Mouse (Mus musculus) granulocyte monocyte progenitor cell, adult 5-6 weeks (primary cell): Measurements from ENCODE around the gene Atg5. TPM values are rescaled to one million over a fixed set of nuclear protein-coding genes. Genes with fewer than 3 reads are reported as not detected.
"Not testable (repeated sequence)": the region's sequence is repeated elsewhere in the genome, so short reads cannot be mapped to it uniquely, and the experiment has no call there.

Source experiments
- ATAC-seq: replicated peaks from 2 replicates; pipeline ENCODE4 v1.8.0; 2016; ENCODE audit warnings: mild to moderate bottlenecking, moderate TSS enrichment, inconsistent platforms; ENCODE audit not compliant: poor library complexity, severe bottlenecking
- total RNA-seq, 2 experiments: library from RNA; stranded (forward) in 1 of 2; stranded (reverse) in 1 of 2; fragments of 200-712, 200-1000 nt in 1 of 2; fragments of >200 nt in 1 of 2; fragmentation: Nextera tagmentation in 1 of 2; gene quantifications; 2 replicates each; pipeline ENCODE4 v1.2.3; 2014 to 2017

Atg5 gene
- total RNA-seq (2014; fragmentation: Nextera tagmentation) (25.2 and 32.4 TPM in 2 replicates), total RNA-seq (2017) (33.0 and 42.7 TPM in 2 replicates)

DNA sequence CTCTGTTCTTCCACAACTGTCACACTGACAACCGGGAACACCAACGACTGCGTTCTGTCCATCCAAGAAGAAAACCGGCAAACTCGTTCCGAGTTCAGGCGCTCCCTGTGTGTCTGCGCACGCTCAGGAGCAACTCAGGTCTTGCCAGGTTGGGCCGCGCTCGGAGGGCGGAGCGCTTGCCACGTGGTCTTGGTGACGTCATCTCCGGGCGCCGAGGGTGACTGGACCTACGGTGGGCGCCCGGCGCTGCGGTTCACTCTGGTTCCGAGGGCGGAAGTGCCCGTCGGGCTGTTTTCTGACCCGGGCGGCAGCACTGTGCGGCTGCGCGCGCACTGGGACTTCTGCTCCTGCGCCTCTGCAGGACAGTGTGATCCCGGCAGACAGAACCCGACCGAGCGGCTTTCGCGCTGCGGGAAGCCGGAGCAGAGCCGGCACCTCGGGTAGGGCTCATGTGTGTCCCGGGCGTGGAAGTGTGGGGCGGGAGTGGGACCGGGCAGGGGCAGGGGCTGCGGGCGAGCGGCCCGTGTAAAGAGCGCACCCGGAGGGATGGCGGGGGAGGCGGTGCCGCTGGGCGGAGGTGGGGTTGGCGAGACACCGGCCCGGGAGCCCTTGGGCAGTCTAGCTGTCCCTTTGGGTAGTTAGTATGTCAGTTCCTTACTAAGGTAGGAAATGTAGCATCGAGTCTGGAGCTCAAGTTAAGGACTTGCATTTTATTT is at the start of gene Atg5:
Atg5 (plus strand) TSS at position 214 of the 716 bp plus-strand sequence.
- ATAC-seq: peak; percentile 92

DNA sequence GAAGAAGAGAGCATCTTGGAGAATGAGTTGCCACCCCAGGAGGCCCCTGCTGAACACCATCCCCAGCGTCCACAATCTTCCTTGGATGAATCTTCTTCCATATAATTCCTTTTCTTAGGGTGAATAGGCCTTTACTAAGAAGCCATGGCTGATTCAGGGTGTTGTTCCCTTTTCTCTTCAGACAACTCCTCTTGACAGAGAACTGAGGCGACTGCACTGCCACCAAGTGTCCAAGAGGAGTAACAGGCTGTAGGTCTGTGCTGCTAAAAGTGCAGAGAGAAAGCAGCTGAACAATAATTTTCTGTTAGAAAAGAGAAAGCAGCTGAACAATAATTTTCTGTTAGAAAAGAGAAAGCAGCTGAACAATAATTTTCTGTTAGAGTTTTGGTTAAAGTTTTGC is 49.1 kb upstream of the Atg5 start:
- not testable (repeated sequence) for ATAC-seq

DNA sequence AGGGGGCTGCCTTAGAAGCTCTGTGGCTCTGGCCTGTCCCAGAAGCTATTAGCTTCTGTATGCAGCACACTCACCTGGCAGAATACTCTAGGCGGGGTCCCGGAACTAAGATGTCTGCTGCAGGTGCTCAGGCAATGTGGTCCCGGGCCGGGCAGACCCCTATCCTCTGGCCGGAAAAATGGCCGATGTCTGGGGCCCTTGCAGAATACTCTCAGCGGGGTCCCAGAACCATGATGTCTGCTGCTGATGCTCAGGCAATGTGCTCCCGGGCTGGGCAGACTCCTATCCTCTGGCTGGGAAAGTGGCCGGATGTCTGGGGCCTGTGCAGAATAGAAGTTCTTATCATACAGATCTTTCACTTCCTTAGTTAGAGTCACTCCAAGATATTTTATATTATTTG is 43.8 kb upstream of the Atg5 start:
- no peak for ATAC-seq

DNA sequence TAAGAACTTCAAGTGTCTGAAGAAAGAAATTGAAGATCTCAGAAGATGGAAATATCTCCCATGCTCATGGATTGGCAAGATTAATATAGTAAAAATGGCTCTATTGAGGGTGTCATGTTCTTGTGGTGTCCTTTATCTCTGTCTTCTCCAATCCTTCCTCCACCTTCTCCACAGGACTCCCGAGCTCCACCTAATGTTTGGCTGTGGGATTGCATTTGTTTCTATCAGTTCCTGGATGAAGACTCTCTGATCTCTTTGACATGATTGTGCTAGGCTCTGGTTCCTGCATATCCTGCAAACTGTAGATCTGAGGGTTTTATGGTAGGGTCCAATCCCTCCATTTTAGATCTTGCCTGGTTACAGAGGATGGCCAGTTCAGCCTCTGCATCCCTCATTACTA is 34.8 kb upstream of the Atg5 start:
- ATAC-seq: not testable (repeated sequence)

DNA sequence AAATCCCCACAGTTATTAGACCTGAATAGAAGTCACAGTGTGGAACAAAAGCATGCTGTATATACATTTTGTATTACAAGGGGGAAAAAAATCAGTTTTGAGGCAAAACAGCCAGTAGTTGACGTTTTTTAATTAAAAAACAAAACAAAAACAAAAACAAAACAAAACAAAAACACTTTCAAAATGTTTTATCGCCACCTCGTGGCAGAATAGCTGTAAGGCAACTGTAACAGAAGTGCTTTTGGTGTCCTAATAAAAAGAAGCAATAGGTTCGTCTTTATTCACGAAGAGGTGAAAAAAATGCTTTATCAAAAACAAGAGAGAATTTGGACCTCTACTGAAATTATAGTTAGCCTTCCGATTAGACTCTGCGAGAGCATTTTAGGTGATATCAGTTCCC is 32.9 kb upstream of the Atg5 start:
- not testable (repeated sequence) for ATAC-seq

DNA sequence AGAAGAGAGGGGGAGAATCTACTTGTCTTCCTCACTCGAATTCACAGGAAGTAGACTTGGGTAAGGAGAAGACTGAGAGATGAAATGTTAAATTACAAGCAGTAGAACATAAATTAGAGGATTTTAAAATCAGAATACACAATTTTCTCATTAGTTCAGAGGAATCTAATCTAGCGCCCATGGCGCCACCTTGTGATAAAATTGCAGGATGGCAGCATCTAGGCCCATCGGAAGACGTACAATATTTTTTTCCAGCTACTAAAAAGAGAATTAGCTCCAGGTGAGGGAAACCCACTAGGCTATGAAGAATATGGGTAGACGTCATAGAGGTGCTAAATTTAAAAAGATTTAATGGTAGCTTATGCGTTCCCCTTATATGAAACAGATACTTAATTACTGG is 11.5 kb upstream of the Atg5 start:
- ATAC-seq: 0 out of 2 replicates have a peak, but pooled peaks have one; percentile 35

DNA sequence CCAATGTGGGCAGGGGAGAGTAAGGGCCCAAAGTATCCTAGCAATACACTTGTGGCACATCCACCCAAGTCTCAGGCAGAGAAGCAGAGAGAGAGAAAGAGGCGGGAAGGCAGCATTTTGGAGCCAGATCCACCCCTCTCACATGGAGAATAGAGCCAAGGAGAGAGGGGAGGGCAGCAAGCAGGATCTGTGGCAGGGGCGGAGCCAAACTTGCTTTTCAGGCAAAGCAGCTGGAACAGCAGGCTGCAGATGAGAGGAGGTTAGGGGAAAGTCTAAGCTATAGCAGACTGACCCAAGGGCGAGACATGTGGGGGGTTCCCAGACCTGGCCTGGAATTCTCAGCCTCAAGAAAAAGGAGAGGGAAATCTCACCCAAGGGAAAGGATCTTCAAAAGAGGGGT is 2.3 kb upstream of the Atg5 start:
- no peak for ATAC-seq

DNA sequence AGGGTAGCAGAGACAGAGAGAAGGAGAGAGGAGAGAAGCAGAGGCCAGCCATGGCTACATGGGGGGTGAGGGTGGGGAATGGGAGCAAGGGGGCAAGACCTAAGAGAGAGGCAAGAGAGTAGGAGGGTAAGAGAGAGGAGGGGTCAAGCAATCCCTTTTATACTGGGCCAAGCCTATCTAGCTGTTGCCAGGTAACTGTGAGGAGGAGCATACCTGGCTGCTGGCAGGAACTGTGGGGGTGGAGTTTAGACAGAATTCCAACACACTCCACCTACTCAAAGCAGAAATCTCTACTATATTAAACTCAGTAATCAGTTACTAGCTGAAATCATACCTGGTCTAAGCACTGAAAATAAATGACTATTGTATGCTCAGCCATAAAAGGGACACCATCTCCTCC is 1.6 kb upstream of the Atg5 start:
- no peak for ATAC-seq

DNA sequence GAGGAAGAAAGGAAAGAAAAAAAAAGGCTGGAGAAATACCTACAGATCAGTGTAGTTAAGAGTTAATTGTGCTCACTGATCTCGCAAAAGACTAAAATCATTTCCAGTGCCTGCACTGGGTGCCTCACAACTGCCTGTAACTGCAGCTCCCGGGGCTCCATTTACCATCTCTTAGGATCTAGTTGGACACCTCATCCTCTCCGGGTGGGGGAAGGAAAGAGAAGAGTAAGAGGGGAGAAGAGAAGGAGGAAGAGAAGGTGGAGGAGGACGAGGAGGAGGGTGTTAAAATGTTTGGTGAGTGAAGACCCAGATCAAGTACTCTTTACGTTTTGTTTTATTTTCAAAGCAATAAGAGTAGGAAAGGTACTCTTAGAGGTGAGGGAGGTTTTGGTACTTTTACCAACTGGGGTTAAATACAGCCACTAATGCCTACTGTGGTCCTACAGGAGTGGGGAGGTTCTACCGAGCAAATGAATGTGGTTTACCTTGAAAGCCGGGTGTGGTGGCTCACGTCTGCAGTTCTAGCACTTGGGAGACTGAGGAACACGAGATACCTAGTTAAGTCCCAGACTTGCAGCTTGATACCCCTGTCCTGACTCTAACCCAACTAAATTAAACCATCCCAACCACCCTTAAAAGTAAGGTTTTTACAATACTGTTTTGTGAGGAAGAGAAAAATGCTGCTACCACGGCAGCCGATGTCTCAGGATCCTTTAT is 574 bp upstream of the Atg5 start:
- no peak for ATAC-seq

DNA sequence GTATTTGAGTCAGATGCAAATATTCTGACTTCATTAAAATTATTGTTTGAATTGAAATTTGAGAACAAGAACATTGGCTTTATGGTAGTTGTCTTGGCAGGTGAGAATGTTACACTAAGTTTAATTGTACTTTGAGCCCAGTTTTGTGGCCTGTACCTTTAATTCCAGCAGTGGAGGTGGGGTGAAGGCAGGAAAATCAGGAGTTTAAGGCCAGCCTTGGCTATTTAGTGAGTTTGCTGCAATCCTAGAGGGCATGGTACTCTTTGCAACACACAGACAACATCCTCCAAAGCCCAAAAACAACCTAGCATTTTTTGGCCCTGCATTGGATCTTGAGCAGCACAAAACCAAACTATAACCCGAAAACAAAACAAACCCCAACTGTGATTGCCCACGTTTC is 1.1 kb downstream of the Atg5 start:
- ATAC-seq: no peak

DNA sequence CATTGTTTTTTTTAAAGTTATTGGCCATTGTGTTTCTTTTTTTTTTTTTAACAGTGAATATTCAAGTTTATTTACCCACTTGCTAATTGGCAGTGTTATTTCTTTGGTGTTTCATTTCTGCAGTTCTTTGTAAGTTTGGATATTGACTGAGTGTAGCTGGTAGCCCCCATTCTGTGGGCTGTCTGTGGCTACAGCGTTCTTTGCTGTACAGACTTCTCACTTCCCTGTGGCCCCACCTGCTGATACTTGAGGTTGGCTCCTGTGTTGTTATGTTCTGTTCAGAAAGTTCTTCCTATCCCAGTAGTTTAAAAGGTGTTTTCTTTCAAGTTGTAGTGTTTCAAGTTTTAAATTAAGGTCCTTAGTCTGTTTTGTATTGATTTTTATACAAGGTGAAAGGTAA is 14.2 kb downstream of the Atg5 start:
- ATAC-seq: no peak; the same call in 1 of the 2 replicates

DNA sequence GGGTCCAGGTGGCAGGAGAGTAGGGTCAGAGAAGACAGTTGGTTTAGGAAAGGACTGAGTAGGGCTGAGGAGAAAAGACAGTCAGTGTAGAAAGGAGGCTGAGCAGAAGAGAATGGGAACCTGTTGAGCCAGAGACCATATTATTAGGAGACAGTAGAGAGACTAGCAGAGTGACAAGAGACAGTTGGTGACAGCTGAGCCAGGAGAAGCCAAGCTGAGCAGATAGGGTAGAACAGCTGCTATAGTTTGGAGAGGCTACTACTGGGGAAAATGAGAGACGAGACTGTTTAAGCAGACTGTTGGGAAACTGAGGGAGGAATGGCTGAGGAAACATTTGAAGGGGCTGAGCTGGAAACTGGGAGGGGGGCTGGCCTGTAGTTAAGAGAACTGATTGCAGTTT is 16.9 kb downstream of the Atg5 start:
- no peak for ATAC-seq

DNA sequence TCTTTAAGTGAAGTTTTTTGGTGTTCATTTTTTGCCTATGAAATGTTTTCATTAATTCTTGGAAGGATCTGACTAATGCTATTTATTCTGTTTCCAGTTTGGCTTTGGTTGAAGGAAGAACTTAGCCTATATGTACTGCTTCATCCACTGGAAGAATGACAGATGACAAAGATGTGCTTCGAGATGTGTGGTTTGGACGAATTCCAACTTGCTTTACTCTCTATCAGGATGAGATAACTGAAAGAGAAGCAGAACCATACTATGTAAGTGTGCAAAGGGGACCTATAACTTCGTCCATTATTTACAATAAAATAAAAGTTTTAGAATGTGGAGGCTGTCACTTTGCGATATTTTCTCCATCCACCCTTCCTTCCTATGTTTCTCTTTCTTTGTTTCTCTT is 17.8 kb downstream of the Atg5 start:
- ATAC-seq: no peak

DNA sequence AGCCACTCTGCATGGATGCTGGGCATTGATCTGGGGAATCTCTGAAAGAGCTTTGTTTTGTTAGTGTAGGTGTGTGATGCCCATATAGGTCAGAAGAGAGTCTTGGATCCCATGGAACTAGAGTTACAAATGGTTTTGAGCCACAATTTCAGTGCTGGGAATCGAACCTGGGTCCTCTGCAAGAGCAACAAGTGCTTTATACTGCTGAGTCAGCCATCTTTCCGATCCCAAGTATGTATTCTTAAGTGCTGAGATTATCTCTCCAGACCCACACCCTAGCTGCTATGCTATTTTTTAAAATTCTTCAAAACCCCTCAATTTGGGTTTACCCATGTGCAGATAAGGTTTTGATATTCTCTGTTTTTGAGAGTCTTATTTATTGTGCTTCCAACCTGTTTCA is 22.7 kb downstream of the Atg5 start:
- no peak for ATAC-seq

DNA sequence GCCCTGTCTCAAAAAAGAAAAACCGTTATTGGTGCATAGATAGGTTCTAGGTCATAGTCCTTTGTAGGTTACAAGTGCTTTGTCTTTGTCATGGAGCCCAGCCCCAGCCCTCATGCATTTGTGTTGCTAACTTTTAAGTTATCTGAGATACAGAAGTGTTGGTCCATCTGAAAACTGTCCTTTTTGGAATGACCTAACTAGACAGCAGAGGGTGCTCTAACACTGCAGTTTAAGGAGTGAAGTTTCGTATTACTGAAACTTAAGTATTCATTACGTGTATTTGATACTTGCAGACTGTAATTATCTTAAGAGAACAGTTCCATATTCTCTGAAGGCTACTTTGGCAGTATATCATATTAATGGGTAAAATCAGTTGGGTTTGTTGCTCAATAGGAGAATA is 24.0 kb downstream of the Atg5 start:
- ATAC-seq: peak; percentile 65

DNA sequence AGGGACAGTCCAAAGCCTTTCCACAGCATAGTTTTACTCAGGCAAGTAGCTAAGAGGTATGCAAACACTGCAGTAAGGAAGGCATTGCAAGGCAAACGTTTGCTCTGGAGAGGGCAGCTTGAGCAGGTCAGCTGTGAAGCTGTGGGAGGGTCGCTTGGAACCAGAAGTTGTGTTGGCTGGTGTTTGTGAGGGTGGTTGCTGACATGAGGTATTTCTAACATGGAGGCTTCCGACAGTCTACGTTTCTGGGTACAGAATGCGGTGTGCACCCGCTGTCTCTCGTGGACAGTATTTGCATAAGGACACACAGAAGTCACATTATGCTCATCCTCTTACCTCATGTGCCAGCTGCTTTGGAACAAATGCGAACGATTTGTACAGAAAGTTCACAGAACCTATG is 31.0 kb downstream of the Atg5 start:
- ATAC-seq: no peak

DNA sequence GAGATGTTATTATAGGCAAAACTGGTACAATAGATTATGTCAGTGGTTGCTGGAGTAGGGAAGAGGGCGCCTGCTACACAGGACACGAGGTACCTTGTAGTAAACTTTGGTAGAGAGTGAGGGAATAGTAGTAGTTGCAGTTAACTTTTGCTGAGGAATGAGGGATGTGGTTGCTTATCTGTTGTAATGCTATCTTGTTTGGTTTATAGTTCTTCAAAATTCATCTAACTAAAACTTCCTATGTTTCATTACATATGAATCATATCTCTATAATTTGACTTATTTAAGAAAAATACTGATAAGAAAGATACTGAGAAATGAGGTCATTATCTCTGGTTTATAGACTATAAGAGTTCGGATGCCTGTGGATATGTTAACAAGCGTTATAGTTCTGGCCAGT is 31.9 kb downstream of the Atg5 start:
- no peak for ATAC-seq

DNA sequence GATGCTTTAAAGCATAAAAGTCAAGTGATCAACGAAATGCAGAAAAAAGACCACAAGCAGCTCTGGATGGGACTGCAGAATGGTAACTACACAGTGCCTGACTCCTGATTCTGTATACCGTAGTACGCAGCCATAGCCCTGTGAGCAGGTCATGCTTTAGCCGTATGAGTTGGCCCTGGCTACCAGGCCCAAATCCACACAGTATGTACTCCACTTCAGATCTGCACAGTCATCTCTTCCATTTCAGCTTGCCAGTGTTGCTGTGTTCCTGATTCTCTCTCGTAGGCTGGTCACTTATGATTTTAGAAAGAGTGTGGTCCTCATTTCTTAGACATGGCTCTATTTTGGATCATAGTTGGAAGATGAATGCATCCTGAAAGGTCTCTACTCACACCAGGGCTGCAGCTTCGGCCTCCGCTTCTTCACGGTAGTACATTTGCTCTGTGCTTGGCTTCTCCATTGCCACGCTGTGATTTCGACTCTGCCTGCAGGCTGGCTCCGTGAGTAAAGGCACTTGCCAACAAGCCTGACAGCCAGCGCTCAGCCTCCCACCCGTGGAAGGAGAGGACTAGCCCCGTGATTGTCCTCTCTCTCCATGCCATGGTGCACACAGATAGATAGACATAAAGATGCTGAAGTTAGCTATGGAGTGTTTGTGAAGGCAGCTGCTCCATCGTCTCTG is 35.6 kb downstream of the Atg5 start:
- no peak for ATAC-seq

DNA sequence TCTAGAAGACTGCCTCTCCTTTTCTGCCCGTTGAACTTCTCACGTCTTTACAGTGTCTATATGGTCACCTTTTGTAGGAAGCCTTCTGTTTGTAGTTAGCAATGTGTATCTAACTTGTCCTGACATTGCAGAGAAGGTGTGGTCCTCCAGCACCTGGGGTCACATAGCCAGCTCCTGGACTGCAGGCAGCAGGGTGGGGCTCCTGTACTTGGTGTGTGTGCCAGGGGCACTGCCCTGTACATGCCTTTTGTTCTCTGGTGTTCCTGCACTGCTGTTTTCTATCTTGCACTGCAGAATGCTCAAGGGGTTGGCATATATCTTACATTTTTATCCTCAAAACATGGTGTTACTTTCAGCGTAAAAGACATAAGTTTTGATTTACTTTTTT is 36.2 kb downstream of the Atg5 start:
- no peak for ATAC-seq

DNA sequence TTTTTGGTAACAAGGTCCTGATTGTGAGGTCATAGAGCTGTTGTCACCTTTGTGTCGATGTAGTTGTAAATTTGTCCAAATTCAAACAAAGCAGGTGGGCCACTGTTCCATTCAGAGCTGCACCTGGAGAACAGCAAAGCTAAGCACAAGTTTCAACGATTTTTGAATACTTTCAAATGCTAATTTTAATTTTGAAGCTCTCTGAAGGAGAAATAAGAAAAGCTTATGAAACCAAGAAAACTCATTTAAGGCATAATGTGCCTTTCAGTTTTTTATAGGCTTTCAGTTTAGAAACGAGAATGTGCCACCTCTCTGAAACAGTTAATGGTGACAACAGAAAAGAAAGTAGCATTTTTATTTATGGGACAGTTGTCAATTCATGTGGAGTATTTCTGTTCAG is 36.7 kb downstream of the Atg5 start:
- ATAC-seq: no peak

DNA sequence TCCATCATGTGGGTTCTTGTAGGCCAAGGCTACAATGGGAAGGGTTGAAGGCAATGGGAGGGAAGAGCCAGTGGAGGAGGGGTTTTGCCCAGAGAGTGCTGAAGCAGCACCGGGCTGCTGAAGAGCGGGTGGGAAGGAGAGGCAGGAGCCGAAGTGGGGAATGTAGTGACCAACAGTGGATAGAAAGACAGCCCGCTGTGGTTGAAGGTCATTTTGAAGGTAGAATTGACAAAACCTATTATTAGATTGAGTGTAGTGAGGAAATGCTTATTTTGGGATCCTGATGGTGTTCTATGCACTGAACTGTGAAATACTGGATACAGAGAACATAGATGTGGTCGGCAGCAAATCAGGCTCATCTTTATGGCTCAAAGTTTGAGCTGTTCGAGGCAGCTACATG is 38.1 kb downstream of the Atg5 start:
- no peak for ATAC-seq
